Mouse (Mus musculus) heart, adult 2 months (tissue): Measurements from ENCODE around the gene Sfmbt1.

Experiments used
- CTCF ChIP-seq: fragments of 200-600 bp; IDR thresholded peaks from 2 replicates; pipeline ENCODE4 v1.8.1; 2022; ENCODE audit warnings: antibody characterized with exemption, mild to moderate bottlenecking, moderate library complexity
- EP300 ChIP-seq: fragments of 200-500 bp; IDR thresholded peaks from 2 replicates; pipeline ENCODE4 v1.6.1; 2011; ENCODE audit warnings: low read depth, low read length, control low read depth; ENCODE audit not compliant: insufficient read depth
- POLR2A ChIP-seq: fragments of 200-500 bp; IDR thresholded peaks from 2 replicates; pipeline ENCODE4 v1.6.1; 2011; ENCODE audit warnings: mild to moderate bottlenecking, low read depth, low read length, control low read depth; ENCODE audit not compliant: insufficient read depth

DNA sequence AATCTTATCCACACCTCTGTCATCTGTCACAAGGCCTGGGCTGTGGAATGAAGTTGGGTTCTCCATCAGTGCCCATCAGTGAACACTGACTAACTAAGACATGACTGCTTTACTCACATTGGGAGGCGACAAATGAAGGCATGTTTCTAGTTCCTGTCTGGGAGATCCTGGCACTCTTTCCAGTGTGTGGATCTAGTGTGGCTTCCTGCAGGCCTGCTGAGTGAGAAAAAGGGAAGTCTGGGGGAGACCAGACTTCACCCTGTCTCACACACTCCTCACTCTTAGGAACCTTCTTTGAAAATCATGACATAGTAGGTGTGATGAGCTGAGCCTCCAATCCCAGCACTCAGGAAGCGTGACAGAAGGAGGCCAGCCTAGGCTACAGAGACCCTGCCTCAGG, 19.9 kb upstream of the Sfmbt1 start:
- TF ChIP-seq EP300 (no peak), CTCF (no peak), POLR2A (no peak)
